In genomic region chr3:67493132-67493531, GRCm38 (mm10) we compare ENCODE assay signal across 22 mouse cellular contexts. TPM values are rescaled to one million over a fixed set of nuclear protein-coding genes. Genes with fewer than 3 reads are reported as not detected.
DNase-seq lines count a peak whose midpoint lies in the region; TF ChIP-seq lines count a peak whose summit lies in the region.
"Had no signal": no experiment of that assay in that cellular context is flagged by ENCODE, and none has a peak within 500 bp of the region (broad histone marks: within the 10 kb centered on the region; RNA-seq: fewer than 3 reads in every experiment).

No protein-coding gene starts in this region.

- H3K27ac ChIP-seq in cerebellum, adult 2 months (ENCODE audit: insufficient read depth, low read length) = peak overlapping the region; percentile 39; the same call in 1 of the 2 replicates
- H3K27ac ChIP-seq: embryonic facial prominence, embryonic 13.5 days; forebrain, embryonic 12.5 days; heart, adult 2 months; heart, embryonic 15.5 days; hindbrain, embryonic 14.5 days had no signal

- no peak overlapping the region for H3K4me3 ChIP-seq in cerebellum, adult 2 months (replicated peaks; ENCODE audit: insufficient read depth, low read depth, low read length)
- H3K4me3 ChIP-seq: embryonic facial prominence, embryonic 13.5 days; forebrain, embryonic 12.5 days; heart, adult 2 months; heart, embryonic 15.5 days had no signal

- DNase-seq in cerebellum, adult 2 months = no peak
- no peak for DNase-seq in cerebellum, adult 9-10 months
- peak; percentile 34 to 66 for DNase-seq in layer of hippocampus, adult 18-20 months (ENCODE audit: low spot score in 2 of 2)
- no peak for DNase-seq in layer of hippocampus, adult 9-10 months (ENCODE audit: low spot score)
- peak; percentile 44 for DNase-seq in brain, adult 2 months (ENCODE audit: low read depth, low spot score)
- DNase-seq in telencephalon, adult 2 months (ENCODE audit: low read depth, low spot score) = peak; percentile 27
- no peak for DNase-seq in spleen, adult 18-20 months
- DNase-seq: adrenal gland, adult 8-10 months; adrenal gland, postnatal 36 days; B cell, adult 2 months; cerebellum, adult 11 months; cerebellum, postnatal 36 days; gastrocnemius, postnatal 10 days; heart, adult 2 months; heart, postnatal 14 days had no signal

- no peak for TF ChIP-seq CTCF in cerebellum, adult 2 months (IDR thresholded peaks at IDR 0.05; ENCODE audit: borderline replicate concordance, insufficient read depth, low read depth, low read length)

- 0 out of 2 replicates have a peak, but pooled peaks cover 3% of the 10 kb centered on the region for H3K4me1 ChIP-seq in cerebellum, adult 2 months (ENCODE audit: control insufficient read depth, insufficient read depth, low read length)
- H3K4me1 ChIP-seq: embryonic facial prominence, embryonic 13.5 days; forebrain, embryonic 12.5 days; heart, embryonic 15.5 days had no signal

- TF ChIP-seq POLR2A in cerebellum, adult 2 months (IDR thresholded peaks at IDR 0.05; ENCODE audit: borderline replicate concordance, insufficient read depth, low read length) = no peak

- WGBS in cerebellum, adult 2 months = 67% methylated on average over 8 of the region's 8 CpGs

- H3K27me3 ChIP-seq in cerebellum, adult 2 months (ENCODE audit: control insufficient read depth, insufficient read depth, low read length) = no peaks in the 10 kb centered on the region
- H3K27me3 ChIP-seq: embryonic facial prominence, embryonic 13.5 days; forebrain, embryonic 12.5 days; heart, embryonic 15.5 days had no signal

RNA-seq across cellular contexts. Expression of gene Rarres1, which starts 22.2 kb away (rescaled TPM):
- 2.2 and 3.0 TPM in 2 replicates for polyA plus RNA-seq in cerebellum, adult 2 months (2012; rRNA removed)
- total RNA-seq in layer of hippocampus, adult 18-20 months (2021) = 1 to 10 TPM; 1.2 to 1.3 TPM
- total RNA-seq: hematopoietic stem cell, adult 5-6 weeks had no signal
- polyA plus RNA-seq: CD4-positive, CD25-positive, alpha-beta regulatory T cell, adult 4 months; G1E had no signal

RNA-seq across cellular contexts. Expression of gene Lxn, which starts 29.4 kb away (rescaled TPM):
- polyA plus RNA-seq in cerebellum, adult 2 months (2012; rRNA removed) = 153 and 167 TPM in 2 replicates
- 10 to 100 TPM; 45.4 to 49.6 TPM for total RNA-seq in layer of hippocampus, adult 18-20 months (2021)

Comparison
In these comparisons a context has a peak if more than half of its experiments do, and no peak if none do; other contexts are left out.
1. DNase-seq: peak in layer of hippocampus, adult 18-20 months (2 of 2), brain, adult 2 months (single experiment) and telencephalon, adult 2 months (single experiment); none in cerebellum, adult 2 months (0 of 2), cerebellum, adult 9-10 months (single experiment), layer of hippocampus, adult 9-10 months (single experiment) and spleen, adult 18-20 months (0 of 2).